9 mouse cellular contexts compared by ENCODE assay signal in the genomic region with DNA sequence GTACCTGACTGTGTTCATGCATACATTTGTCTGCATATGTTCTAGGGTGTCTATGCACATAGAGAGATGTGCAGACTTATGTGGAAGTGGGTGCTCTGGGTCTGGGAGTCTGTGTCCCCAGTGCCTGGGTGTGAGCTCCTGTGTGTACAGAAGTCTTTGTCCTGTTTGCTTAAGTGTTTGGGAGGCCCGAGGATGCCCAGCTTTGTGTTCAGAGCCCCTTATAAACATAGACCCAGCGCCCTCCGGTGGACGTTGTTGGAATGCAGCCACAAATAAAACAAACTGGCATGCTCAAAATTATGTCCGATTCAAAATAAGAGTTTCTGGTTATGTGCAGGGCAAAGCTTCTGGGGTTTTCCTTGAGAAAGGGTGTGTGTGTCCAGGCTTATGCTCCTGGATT. TPM values are rescaled to one million over a fixed set of nuclear protein-coding genes. Genes with fewer than 3 reads are reported as not detected.
DNase-seq lines count a peak whose midpoint lies in the region; ATAC-seq and TF ChIP-seq lines count a peak whose summit lies in the region.
"Had no signal": no experiment of that assay in that cellular context is flagged by ENCODE, and none has a peak within 500 bp of the region (broad histone marks: within the 10 kb centered on the region; RNA-seq: fewer than 3 reads in every experiment).

No protein-coding gene starts in this region.

- peak; percentile 87 for TF ChIP-seq CTCF in midbrain, postnatal 0 days (IDR thresholded peaks at IDR 0.05)

- ATAC-seq in heart, embryonic 12.5 days (ENCODE audit: insufficient number of reproducible peaks, low FRiP score): no peak
- ATAC-seq in midbrain, postnatal 0 days (ENCODE audit: low FRiP score): 0 out of 2 replicates have a peak, but pooled peaks have one; percentile 15

- no peak for DNase-seq in heart, adult 11 months
- DNase-seq in R1 (ENCODE audit: low read depth, low spot score): peak; percentile 90
- peak; percentile 57 to 63 for DNase-seq in cerebellum, postnatal 36 days
- DNase-seq in heart, postnatal 14 days: peak; percentile 44 to 64
- DNase-seq in layer of hippocampus, postnatal 14 days (ENCODE audit: low spot score in 2 of 2): peak; percentile 55 to 66
- DNase-seq in midbrain, postnatal 0 days (ENCODE audit: low spot score): peak; percentile 86
- DNase-seq in thymus, postnatal 25 days: peak; percentile 42

- peaks cover 20% of the 10 kb centered on the region for H3K27me3 ChIP-seq in heart, embryonic 12.5 days (replicated peaks)
- 0 out of 2 replicates have a peak, but pooled peaks cover 5% of the 10 kb centered on the region for H3K27me3 ChIP-seq in midbrain, postnatal 0 days (ENCODE audit: insufficient read depth, low read length)

- H3K9ac ChIP-seq in heart, embryonic 12.5 days: peak overlapping the region; percentile 22; the same call in 1 of the 2 replicates
- H3K9ac ChIP-seq in midbrain, postnatal 0 days (replicated peaks; ENCODE audit: low read length, poor library complexity, severe bottlenecking): no peak overlapping the region

- WGBS in heart, embryonic 12.5 days: 6% methylated on average over 5 of the region's 5 CpGs
- 2% methylated on average over 5 of the region's 5 CpGs for WGBS in midbrain, postnatal 0 days

- no peak overlapping the region for H3K4me3 ChIP-seq in heart, embryonic 12.5 days
- no peak overlapping the region for H3K4me3 ChIP-seq in midbrain, postnatal 0 days (ENCODE audit: low read depth, low read length)

- no peaks in the 10 kb centered on the region for H3K36me3 ChIP-seq in heart, embryonic 12.5 days
- no peaks in the 10 kb centered on the region for H3K36me3 ChIP-seq in midbrain, postnatal 0 days (ENCODE audit: insufficient read depth, low read length)

- no peak overlapping the region for H3K4me2 ChIP-seq in heart, embryonic 12.5 days
- H3K4me2 ChIP-seq in midbrain, postnatal 0 days (ENCODE audit: low read depth, low read length, poor library complexity, severe bottlenecking): no peak overlapping the region

- no peak overlapping the region for H3K27ac ChIP-seq in heart, embryonic 12.5 days (ENCODE audit: poor library complexity, severe bottlenecking)
- H3K27ac ChIP-seq in midbrain, postnatal 0 days (ENCODE audit: low read depth, low read length): no peak overlapping the region

- intact Hi-C loops in heart, postnatal 14 days (cut with DNase I): loop anchor here (1.0 to 5.0 kb wide), 3 partner anchors 159 to 352 kb away; no protein-coding TSS in a partner anchor

- H3K4me1 ChIP-seq in heart, embryonic 12.5 days (replicated peaks): peaks cover 53% of the 10 kb centered on the region
- H3K4me1 ChIP-seq in midbrain, postnatal 0 days (ENCODE audit: insufficient read depth, low read length): peaks cover 7% of the 10 kb centered on the region; the same call in 1 of the 2 replicates

- no peaks in the 10 kb centered on the region for H3K9me3 ChIP-seq in heart, embryonic 12.5 days (replicated peaks)
- H3K9me3 ChIP-seq in midbrain, postnatal 0 days (ENCODE audit: low read length): no peaks in the 10 kb centered on the region

RNA-seq across cellular contexts. Expression of a gene that starts 27.2 kb away (rescaled TPM):
- 104 and 107 TPM in 2 replicates for polyA plus RNA-seq in heart, embryonic 12.5 days (2016; fragmentation: Nextera tagmentation; extraction: Ambion mirVana)
- 10 to 100 TPM; 30.2 to 31.6 TPM for total RNA-seq in heart, postnatal 14 days (2021)
- 10 to 100 TPM; 11.0 to 16.0 TPM for total RNA-seq in layer of hippocampus, postnatal 14 days (2021)
- 17.6 and 20.3 TPM in 2 replicates for total RNA-seq in midbrain, postnatal 0 days (2014; rRNA removed)
- polyA plus RNA-seq in midbrain, postnatal 0 days (2015; fragmentation: Nextera tagmentation; extraction: Ambion mirVana): 22.6 and 23.6 TPM in 2 replicates

RNA-seq across cellular contexts. Expression of a gene that starts 55.1 kb away (rescaled TPM):
- 6.1 and 7.0 TPM in 2 replicates for polyA plus RNA-seq in heart, embryonic 12.5 days (2016; fragmentation: Nextera tagmentation; extraction: Ambion mirVana)
- 1 to 10 TPM; 2.2 to 2.4 TPM for total RNA-seq in heart, postnatal 14 days (2021)
- total RNA-seq in layer of hippocampus, postnatal 14 days (2021): 10 to 100 TPM; 37.1 to 43.7 TPM
- 36.5 and 51.6 TPM in 2 replicates for total RNA-seq in midbrain, postnatal 0 days (2014; rRNA removed)
- 8.5 and 10.3 TPM in 2 replicates for polyA plus RNA-seq in midbrain, postnatal 0 days (2015; fragmentation: Nextera tagmentation; extraction: Ambion mirVana)
- total RNA-seq: hematopoietic stem cell, adult 5-6 weeks had no signal

Comparison
In these comparisons a context has a peak if more than half of its experiments do, and no peak if none do; other contexts are left out.
1. RNA of a gene that starts 55.1 kb away (total RNA-seq): 36.5 to 51.6 TPM in midbrain, postnatal 0 days and 37.1 to 43.7 TPM in layer of hippocampus, postnatal 14 days; 2.2 to 2.4 TPM in heart, postnatal 14 days; every median in the first group is over 10 times any median in the second.